Mouse (Mus musculus): ENCODE measurements around the gene Zbtb8a. TPM values are rescaled to one million over a fixed set of nuclear protein-coding genes. Genes with fewer than 3 reads are reported as not detected.

Zbtb8a gene
- polyA plus RNA-seq (2014; fragmentation: Illumina TruSeq; extraction: RNeasy Lipid Tissue Mini Kit (QIAGEN cat#74804); ENCODE audit: insufficient read depth, low read depth, low replicate concordance): 6.1 TPM

DNA sequence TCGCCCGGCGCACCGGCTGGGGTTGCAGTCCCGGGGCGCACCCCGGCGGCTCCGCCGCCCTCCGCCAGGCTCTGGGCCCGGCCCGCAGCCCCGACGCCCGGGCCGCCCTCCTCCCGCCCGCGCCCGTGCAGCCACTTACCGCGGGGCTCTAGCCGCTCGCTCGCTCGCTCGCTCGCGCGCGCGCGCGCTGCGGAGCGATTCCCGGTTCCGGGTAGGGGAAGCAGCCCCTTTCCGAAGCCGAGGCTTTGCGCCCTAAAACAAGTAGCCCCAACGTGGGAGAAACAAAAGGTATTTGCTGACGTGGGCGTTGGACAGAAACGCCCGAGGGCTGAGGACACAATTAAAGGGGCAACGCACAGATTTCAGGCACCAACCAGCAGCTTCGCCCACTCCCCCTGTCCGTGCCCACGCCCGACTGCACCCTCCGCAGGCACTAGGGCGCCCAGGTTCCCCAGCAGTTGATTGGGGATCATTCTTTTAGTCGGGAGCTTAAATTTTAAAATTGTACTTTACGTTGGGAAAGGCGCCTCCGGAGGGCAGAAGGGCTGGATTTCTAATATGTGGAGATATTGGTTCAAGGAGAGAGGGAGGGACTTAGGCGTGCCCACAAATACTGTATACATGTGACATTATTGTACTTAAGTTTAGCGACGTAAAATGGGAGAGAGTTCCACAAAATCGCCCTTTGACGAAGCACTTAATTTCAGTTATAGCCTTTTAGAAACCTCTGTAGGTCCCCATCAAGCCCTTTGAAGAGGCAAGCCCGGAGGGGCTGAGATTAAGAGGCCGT lies at the start of gene Zbtb8a:
Gene Zbtb8a (minus strand): TSS at position 516 of the 790 bp plus-strand sequence.

DNA sequence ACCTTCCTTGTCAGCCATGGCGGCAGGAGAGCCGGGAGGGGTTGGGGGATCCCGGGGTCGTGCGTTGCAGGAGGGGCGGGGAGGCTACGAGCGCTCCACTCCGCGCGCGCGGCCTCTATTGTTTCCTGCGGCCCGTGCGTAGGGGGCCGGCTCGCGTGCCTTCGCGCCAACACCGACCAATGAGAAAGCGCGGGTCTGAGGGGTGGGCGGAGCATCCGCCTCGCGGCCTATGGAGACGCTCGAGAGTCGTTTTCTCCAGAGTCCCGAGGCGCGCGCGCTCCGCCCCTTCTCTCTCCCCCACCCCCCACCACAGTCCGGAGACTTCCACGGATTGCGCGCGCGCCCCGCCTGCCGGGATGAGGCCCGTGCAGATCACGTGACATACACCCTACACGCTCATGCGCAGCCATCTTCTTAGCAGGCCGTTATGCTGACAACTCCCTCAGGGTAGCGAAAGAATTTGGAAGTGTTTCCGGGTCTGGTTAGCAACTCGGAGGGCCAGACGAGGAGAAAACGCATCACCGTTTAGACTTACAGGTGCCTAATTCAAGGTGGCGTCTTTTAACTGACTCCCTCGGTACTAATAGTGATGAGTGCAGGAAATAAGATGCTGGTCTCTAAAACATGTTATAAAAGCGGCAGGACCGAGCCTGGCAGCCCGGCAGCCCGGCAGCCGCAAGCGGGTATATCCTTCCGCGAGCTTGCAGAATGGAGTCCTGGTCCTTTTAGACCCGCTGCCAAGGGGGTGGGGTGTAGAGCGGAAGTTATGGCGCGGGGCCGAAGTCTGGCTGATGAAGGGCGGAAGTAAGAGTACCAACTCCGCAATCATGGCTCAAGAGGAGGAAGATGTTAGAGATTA lies 42.5 kb downstream of the Zbtb8a start, which contains the start of the genes Rbbp4 and Zbtb8os:
Gene Rbbp4 (minus strand): TSS at position 155 of the 859 bp plus-strand sequence.
Gene Zbtb8os (plus strand): TSS at position 480 of the 859 bp plus-strand sequence.

Other genes starting within 250 kb of the Zbtb8a start
- gene Fndc5, start 241.1 kb downstream of the Zbtb8a start, polyA plus RNA-seq (2014; fragmentation: Illumina TruSeq; extraction: RNeasy Lipid Tissue Mini Kit (QIAGEN cat#74804); ENCODE audit: insufficient read depth, low read depth, low replicate concordance): 6.0 TPM
- 7.5 TPM for gene S100pbp, start 188.4 kb downstream of the Zbtb8a start, polyA plus RNA-seq (2014; fragmentation: Illumina TruSeq; extraction: RNeasy Lipid Tissue Mini Kit (QIAGEN cat#74804); ENCODE audit: insufficient read depth, low read depth, low replicate concordance)
- 16.0 TPM for gene Yars, start 188.4 kb downstream of the Zbtb8a start, polyA plus RNA-seq (2014; fragmentation: Illumina TruSeq; extraction: RNeasy Lipid Tissue Mini Kit (QIAGEN cat#74804); ENCODE audit: insufficient read depth, low read depth, low replicate concordance)
- 12.6 TPM for gene C77080, start 116.7 kb downstream of the Zbtb8a start, polyA plus RNA-seq (2014; fragmentation: Illumina TruSeq; extraction: RNeasy Lipid Tissue Mini Kit (QIAGEN cat#74804); ENCODE audit: insufficient read depth, low read depth, low replicate concordance)
- 0.81 TPM for gene Sync, start 90.5 kb downstream of the Zbtb8a start, polyA plus RNA-seq (2014; fragmentation: Illumina TruSeq; extraction: RNeasy Lipid Tissue Mini Kit (QIAGEN cat#74804); ENCODE audit: insufficient read depth, low read depth, low replicate concordance)
- gene Rbbp4, start 42.7 kb downstream of the Zbtb8a start, polyA plus RNA-seq (2014; fragmentation: Illumina TruSeq; extraction: RNeasy Lipid Tissue Mini Kit (QIAGEN cat#74804); ENCODE audit: insufficient read depth, low read depth, low replicate concordance): 70.3 TPM
- gene Zbtb8os, start 42.4 kb downstream of the Zbtb8a start, polyA plus RNA-seq (2014; fragmentation: Illumina TruSeq; extraction: RNeasy Lipid Tissue Mini Kit (QIAGEN cat#74804); ENCODE audit: insufficient read depth, low read depth, low replicate concordance): 49.0 TPM
- gene Zbtb8b, start 62.7 kb upstream of the Zbtb8a start, polyA plus RNA-seq (2014; fragmentation: Illumina TruSeq; extraction: RNeasy Lipid Tissue Mini Kit (QIAGEN cat#74804); ENCODE audit: insufficient read depth, low read depth, low replicate concordance): 0.13 TPM
- 32.1 TPM for gene Bsdc1, start 83.5 kb upstream of the Zbtb8a start, polyA plus RNA-seq (2014; fragmentation: Illumina TruSeq; extraction: RNeasy Lipid Tissue Mini Kit (QIAGEN cat#74804); ENCODE audit: insufficient read depth, low read depth, low replicate concordance)
- not detected for gene Tssk3, start 112.9 kb upstream of the Zbtb8a start, polyA plus RNA-seq (2014; fragmentation: Illumina TruSeq; extraction: RNeasy Lipid Tissue Mini Kit (QIAGEN cat#74804); ENCODE audit: insufficient read depth, low read depth, low replicate concordance)
- gene Fam229a, start 113.1 kb upstream of the Zbtb8a start, polyA plus RNA-seq (2014; fragmentation: Illumina TruSeq; extraction: RNeasy Lipid Tissue Mini Kit (QIAGEN cat#74804); ENCODE audit: insufficient read depth, low read depth, low replicate concordance): not detected
- 18.3 TPM for gene Marcksl1, start 135.5 kb upstream of the Zbtb8a start, polyA plus RNA-seq (2014; fragmentation: Illumina TruSeq; extraction: RNeasy Lipid Tissue Mini Kit (QIAGEN cat#74804); ENCODE audit: insufficient read depth, low read depth, low replicate concordance)
- 58.9 TPM for gene Hdac1, start 164.6 kb upstream of the Zbtb8a start, polyA plus RNA-seq (2014; fragmentation: Illumina TruSeq; extraction: RNeasy Lipid Tissue Mini Kit (QIAGEN cat#74804); ENCODE audit: insufficient read depth, low read depth, low replicate concordance)
- gene Lck, start 195.5 kb upstream of the Zbtb8a start, polyA plus RNA-seq (2014; fragmentation: Illumina TruSeq; extraction: RNeasy Lipid Tissue Mini Kit (QIAGEN cat#74804); ENCODE audit: insufficient read depth, low read depth, low replicate concordance): 12.2 TPM
- gene Fam167b, start 200.4 kb upstream of the Zbtb8a start, polyA plus RNA-seq (2014; fragmentation: Illumina TruSeq; extraction: RNeasy Lipid Tissue Mini Kit (QIAGEN cat#74804); ENCODE audit: insufficient read depth, low read depth, low replicate concordance): 0.46 TPM
- 182 TPM for gene Eif3i, start 222.5 kb upstream of the Zbtb8a start, polyA plus RNA-seq (2014; fragmentation: Illumina TruSeq; extraction: RNeasy Lipid Tissue Mini Kit (QIAGEN cat#74804); ENCODE audit: insufficient read depth, low read depth, low replicate concordance)
- gene Tmem234, start 222.6 kb upstream of the Zbtb8a start, polyA plus RNA-seq (2014; fragmentation: Illumina TruSeq; extraction: RNeasy Lipid Tissue Mini Kit (QIAGEN cat#74804); ENCODE audit: insufficient read depth, low read depth, low replicate concordance): 101 TPM
- 13.5 TPM for gene Dcdc2b, start 236.1 kb upstream of the Zbtb8a start, polyA plus RNA-seq (2014; fragmentation: Illumina TruSeq; extraction: RNeasy Lipid Tissue Mini Kit (QIAGEN cat#74804); ENCODE audit: insufficient read depth, low read depth, low replicate concordance)
- gene Iqcc, start 241.0 kb upstream of the Zbtb8a start, polyA plus RNA-seq (2014; fragmentation: Illumina TruSeq; extraction: RNeasy Lipid Tissue Mini Kit (QIAGEN cat#74804); ENCODE audit: insufficient read depth, low read depth, low replicate concordance): 23.5 TPM
- gene Ccdc28b, start 245.8 kb upstream of the Zbtb8a start, polyA plus RNA-seq (2014; fragmentation: Illumina TruSeq; extraction: RNeasy Lipid Tissue Mini Kit (QIAGEN cat#74804); ENCODE audit: insufficient read depth, low read depth, low replicate concordance): 30.3 TPM

All from lung, adult 10 weeks (tissue).